Mouse (Mus musculus) kidney, adult 11 months (tissue): ENCODE measurements at regions not wholly inside any gene's neighbourhood (a gene's known extent, or its start where the extent isn't known, plus 50 kb on each side); places are given as distances from the start of the nearest gene placed in this dataset.

ENCODE experiments used
- DNase-seq: peaks from one replicate; pipeline ENCODE4 v3.0.0; 2022

DNA sequence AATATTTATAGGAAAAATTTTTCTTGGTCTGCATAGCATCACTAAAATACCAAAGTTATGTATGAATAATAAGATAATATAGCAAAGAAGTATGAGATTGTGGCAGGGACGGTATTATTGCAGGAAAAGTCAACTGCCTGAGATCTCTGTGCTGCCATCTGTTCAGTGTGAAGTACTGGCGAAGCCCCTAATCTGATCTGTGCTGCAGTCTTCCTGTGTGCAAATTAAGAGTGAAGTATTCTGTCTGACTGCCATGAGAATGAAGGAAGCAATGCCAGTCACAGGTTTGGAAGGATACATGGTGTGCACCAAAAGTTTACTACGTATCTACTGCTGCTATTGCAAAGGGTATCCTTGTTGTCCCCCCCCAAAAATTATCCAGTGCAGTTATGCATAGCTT lies 501.5 kb downstream of the Rab28 start:
- no peak for DNase-seq

DNA sequence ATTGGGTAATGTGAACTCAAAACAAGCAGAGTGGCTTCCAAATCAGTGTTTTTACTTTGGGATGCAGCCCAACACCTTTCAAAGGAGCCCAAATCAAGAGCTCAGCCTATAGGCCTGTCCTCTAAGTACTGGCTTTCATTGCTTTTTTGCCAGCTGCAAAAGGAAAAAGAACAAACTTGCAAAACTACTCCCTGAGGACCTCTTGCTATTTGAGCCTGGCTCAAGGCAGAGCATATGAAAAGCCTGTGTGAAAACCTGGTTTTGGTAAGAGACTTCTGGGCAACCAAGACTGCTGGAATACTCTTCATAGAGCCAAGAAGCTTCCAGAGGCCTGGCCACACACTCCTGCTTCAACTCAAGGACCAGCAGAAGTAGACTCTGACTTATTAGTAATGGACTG lies 503.5 kb downstream of the Rab28 start:
- no peak for DNase-seq

DNA sequence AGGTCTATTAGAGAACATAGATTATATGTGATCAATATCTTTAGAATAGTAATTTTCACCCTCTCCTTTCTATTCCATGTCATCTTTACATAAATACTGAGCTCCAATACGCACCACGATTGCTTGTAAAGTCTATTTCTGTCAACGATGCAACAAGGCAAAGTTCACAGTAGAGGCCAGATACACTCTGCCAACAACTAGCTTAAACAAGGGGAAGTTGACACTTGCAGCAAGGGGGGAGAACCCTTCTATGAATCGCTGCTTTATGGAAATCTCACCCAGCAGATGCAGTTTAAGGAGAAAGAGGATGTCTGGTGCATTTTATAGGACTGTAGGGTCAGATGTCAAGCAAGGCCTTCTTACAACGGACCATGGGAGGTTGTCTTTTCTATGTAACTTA lies 520.8 kb downstream of the Rab28 start:
- DNase-seq, result no peak

DNA sequence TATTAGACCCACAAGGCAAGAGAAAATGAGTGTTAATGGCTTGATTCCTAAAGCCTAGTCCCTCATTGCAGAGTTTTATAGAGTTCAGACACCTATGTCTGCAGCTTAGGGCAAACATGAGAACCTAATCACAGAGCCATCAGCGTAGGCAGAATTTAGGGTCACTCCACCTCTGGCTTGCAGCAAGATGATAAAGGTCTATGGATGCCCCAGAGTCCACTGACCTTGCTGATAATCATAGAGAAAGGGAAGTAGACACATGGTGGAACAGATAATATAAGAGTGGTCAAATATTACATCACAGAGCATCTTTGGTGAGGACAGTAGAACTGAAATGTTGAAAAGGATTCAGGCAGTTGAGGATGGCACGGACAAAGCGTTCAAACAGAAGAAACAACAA lies 530.7 kb downstream of the Rab28 start:
- no peak for DNase-seq

DNA sequence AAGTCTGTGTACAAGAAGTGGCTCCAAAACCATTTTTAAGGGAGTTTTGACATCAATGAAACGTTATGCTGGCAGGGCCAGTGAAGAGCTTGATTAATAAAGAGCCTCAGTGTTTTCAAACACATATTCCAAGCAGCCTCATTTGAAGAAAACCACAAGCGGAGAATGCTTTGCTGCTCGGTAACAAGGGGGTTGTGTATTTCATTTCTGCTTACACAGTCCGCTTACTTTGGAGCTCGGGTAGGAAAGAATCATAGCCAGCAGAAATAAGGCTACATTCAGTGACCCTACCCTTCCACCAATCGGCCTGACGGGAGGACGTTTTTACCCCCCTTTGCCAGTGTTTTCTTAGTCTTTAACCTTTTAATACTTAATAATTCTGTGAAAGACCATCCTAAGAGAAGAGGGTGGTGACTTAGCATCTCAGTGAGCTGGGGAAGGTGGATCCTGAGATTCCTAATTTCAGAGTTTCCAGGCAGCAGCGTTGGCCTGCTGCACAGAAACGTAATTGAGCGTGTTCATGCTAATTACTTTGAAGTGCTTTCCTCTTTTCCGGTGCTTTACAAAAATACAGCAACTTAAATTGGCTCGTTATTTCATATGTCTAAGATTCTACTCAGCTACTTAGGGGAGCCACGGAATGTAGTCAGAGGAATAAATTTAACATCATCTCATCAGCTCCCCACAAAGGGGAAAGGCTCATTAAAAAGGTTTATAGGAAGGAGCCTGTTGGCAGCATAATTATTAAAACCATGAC lies 541.9 kb downstream of the Rab28 start:
- DNase-seq, result no peak

DNA sequence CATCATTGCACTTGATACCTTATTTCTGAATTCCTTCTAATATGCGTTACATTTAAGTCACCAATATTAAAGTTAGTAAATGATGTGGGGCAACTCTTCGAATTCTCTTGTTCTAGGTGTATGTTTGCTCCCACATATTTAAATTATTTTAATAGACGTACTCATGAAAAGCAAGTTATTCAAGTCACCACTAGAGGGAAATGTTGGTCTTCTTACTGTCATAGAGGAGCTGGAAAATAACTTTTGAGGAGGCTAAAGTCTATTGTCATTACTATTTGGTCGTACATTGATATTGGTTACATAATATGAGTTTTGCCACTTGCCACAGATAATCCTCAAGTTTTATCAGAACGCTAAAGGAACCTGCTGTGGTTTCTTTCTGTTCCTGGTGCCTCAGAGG lies 582.9 kb downstream of the Rab28 start:
- no peak for DNase-seq

DNA sequence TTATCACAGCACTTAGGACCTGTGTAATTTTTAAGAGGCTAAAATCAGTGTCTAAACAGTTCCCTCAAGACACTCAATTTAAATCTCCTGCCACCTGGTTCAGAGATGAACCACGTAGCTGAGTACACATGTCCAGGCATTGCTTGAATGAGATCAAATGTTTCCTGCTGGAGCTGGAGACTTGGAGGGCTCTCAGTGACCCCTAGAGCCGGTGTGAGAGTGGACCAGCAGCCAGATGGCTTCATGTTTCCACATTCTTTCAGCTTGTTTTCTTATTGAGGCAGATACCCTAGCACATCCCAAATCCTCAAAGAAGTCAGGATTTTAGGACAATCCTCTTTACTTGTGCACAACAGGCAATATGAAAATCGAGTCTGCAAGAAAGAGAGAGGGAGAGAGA lies 590.3 kb downstream of the Rab28 start:
- no peak for DNase-seq

DNA sequence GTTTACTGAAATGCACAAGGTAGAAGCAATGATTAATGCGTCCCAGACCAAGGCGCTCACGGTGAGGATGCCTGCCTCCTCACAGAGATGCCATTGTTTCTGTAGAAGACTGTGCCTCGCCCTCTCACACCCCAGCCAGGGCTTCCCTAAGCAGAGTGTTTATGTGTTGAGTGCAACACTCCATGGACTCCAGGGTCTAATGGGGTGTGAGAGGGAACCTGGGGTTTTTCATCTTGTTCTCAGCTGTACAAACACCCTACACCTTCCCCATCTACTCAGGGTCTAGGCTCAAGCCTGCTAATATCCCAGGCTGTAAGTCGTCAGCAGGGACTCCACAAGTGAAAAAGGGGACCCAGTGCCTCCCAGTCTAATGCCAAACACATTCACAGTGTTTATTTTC lies 620.2 kb downstream of the Rab28 start:
- DNase-seq, result no peak

DNA sequence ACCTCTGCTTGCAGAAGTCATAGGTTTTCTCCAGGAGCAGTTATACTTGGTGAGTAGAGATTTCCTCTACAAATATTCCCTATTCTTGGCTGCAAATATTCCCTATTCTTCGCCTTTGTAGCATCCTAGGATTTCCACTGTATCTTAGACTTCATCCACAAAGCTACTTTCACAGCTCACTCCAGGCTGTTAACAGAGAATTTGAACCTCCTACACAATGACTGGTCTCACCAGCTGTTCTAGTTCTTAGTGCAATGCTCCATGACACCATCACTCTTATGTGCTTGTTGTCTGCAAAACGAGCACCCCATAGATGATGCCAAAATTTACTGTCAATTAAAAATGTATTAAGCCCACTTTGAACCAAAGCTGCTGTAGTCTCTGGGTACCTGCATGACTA lies 631.5 kb downstream of the Rab28 start:
- DNase-seq, result no peak

DNA sequence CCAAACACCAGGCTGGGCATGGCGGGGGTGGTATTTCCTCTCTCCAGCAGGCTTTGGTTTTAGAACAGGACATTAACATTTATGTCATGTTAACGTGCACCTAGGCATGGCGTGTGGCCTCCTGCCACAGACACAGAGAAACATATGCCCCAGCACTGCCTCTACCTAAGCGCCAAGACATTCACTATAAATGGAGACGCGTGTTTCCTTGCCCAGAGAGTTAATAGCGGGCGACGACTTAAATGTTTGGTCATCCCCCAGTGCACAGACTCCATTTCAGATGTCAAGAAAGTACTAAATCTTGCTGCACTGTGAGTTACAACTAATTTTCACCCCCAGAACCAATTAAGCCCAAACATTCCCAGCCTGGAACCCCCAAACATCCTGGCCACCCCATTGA lies 646.3 kb downstream of the Rab28 start:
- no peak for DNase-seq

DNA sequence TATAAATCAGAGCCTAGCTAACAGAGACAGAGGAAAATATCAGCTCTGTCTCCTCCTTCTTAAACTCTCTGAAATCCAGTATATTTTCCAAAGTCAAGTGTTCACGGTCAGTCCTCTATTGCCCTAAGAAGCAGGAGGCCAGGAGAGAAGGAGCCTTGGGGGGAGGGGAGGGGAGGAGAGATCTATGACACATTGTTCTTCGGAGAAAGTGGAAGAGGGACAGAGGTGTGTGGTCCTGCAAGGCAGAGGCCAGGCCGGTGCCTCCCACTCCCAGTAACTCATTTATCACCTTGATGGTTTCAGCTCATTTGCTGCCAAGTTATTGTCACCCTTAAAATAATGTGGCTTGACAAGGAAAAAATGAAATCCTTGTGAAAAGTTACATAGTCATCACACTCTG lies 646.7 kb downstream of the Rab28 start:
- no peak for DNase-seq

DNA sequence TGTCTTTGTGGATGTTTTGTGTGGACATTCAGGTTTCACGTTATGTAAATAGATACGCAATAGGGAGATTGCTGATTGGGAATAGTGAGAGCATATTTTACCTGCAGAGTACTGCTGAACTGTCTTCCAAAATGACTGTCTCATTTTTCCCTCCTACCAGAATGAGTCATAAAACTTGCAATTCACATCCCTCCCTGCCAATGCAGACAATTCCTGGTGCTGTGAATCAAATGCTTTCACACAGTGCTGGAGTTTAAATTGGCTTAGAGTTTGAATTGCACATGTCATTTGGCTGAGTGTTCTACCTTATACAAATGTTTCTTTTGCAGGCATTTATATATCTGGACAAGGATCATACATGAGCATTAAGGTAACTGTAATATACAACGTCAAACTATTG lies 649.9 kb downstream of the Rab28 start:
- DNase-seq, result no peak

DNA sequence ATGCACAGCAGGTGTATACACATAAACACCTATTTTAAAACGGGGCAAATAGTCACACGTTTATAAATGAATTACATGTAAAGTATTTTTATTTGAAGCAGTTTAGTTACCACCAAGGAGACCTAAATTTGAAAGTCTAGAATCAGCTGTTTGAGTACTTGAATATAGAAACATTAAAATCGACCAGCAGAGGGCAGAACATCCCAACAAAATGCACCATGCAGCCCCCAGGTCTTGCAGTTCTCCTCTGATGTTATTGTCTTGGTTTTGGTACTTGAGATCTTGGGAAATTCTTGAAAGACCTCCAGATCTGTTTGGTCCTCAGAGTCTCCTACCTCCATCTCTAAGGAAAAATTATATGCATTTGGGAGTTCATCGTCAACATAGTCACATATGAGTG lies 656.0 kb downstream of the Rab28 start:
- no peak for DNase-seq

DNA sequence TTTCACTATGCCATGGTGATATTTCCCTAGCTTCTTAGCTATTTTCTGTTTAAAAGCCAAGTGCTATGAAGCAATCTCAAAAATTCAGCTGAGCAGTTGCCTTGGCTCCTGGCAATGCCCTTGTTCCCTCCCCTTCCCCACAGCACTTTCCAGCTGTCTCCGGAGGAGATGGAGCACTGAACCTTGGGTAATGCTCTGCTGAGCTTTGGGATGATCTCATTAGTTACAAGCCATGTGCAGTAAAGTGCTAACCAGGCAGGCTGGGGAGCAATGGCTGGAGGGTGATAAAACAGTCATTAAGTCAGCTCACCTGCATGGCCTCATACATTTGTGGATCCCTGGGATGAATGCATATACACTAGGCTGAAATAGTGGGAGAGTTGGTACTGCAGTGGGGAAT lies 659.4 kb downstream of the Rab28 start:
- no peak for DNase-seq

DNA sequence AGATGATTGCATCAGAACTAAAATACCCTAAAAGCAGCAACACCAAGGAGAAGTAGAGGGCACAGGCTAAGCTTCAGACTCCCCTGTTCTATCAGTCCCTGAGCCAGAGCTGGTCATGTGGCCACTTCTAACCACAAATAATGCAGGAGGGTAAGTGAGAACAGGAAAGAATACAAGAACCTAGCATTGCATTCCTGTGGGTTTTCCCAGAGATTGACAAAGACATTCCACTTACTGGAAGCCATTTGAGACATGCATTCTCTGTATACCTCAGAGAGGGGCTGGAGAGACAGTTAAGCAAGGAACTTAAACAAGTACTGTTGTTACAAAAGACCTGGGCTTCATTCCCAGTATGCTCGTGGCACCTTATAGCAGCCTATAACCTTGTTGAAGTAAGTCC lies 662.7 kb downstream of the Rab28 start:
- no peak for DNase-seq

DNA sequence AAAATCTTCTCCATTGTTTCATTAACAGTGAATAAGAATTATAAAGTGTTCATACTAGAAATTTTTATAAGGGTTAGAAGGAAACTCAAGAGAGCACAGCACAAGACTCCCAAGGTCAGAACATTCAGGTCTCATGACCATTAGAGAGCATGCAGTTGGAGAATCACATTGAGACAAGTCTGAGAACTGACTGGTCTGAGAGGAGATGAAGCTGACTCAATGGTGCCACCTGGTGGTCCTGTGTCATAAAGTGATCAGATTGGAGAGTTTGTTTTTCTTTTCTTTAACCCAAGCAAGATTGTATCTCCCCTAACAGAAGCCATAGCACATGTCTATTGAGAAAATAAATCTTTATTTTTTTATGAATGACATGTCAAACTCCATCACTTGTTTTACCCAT lies 663.5 kb downstream of the Rab28 start:
- peak; percentile 5 for DNase-seq

DNA sequence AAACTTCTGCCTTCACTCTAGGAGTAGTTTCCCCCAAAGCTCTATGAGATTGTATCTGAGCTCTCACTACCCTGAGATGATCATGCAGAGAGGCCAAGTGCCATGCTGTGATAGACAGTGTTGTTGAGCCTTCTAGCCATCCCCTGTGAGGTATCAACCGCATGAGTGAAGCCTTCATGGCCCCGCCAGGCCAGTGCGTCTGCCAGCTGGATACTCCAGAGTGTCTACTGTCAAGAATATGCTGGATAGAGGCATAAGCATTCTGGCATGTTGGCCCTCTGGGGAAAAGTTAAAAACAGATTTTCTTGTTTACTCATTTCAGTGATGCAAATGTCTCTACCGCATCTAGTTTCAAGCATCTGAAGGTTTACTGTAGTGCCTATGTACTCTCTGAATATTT lies 669.2 kb downstream of the Rab28 start:
- no peak for DNase-seq

DNA sequence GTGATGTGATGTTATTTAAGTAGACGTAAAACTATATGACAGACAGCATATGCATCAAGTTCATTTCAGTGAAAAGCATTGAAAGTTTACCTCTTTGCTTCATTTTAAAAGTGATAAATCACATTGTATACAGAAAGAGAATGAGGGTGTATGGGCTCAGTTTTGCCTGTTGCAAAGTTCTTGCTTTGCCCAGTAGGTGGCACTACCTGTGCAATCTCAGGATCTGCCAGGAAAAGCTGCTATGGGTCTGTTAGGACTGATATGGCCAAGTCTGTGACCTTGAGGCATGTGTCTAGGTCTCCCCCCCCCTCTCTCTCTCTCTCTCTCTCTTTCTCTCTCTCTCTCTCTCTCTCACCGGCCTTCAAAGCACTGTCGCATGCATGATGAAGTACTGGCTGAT lies 701.3 kb downstream of the Rab28 start:
- DNase-seq, result peak; percentile 2

DNA sequence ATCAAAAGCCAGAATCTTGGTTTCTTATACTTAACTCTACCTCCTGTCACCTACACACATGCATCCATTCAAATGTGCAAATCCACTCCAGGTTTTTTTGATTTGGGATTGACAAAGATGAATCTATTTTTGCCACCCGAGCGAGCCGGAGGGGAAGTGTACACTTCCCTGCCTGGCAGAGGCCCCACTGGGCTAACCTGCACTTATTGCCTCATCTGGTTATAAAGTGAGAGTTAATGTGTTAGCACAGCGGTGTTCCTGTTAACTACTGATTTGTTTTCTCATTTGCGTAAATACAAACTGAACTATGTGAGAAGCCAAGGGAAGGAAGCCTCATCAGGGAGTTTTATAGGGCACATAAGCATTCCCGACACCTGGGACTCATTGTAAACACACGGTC lies 721.4 kb downstream of the Rab28 start:
- DNase-seq, result no peak

DNA sequence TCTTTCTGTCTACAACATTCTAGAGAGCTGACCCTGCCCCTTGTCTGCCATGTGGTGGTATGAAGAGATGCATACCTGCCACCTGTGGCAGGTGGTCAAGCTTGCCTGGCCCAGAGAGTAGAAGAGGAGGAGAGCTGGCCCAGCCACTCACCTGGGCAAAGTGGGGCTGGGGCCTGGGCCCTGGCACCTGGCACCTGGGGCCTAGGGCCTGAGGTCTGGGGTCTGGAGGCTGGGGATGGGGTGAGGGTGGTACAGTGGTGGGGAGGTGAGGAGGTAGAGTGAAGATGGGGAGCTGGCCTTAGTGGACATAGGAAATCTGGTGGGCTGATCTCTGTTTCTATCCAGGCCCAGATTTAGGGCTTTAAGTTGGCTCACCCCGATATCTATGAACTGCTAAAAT lies 733.1 kb downstream of the Rab28 start:
- no peak for DNase-seq

DNA sequence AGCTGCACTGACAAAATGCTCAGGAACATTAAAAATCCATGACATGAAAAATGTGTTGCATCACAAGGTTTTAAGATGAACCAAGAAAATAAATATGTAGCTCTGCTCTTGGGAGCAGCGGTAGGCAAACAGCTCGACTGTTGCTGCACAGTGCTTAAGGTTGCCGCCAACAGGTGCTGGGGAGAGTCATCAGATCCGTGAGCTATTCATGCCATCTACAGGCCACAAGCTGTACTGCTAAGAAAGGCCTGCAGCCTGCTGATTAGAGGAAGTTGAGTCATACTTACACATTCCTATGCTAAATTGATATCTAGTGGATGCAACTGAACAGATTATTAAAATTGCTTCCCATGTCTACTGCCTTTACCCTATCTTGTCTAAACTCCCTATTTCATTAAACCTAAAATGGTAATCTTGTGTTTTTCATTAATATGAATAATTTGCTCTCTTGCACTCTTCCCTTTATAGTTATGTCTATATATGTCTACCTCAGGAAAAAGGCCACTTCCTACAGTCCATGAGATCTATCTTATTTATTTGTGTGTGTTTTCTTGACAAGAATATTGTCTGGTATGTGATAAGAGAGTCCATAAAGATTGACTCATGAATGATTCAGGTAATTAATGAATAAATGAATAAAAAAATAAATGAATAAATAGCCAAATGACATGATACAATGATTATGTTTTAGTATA lies 754.9 kb downstream of the Rab28 start:
- peak; percentile 14 for DNase-seq

DNA sequence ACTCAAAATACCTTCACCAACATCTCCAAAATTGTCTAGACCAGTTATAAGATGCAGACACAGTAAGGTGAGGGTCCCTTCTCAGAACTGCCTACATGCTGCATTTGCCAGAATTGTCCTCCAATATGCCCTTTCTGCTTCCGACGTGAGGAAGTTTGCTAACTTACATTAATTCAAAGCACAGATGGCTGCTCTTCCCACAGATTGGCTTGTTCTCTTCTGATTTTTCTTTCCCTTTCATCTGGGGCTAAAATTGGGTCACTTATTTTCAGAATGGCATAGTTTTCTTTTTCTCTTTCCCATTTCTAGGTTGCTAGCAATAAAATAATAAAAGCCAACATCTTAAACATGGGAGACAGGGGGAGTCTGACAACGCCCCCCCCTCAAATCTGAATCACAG lies 778.8 kb downstream of the Rab28 start:
- DNase-seq, result no peak

DNA sequence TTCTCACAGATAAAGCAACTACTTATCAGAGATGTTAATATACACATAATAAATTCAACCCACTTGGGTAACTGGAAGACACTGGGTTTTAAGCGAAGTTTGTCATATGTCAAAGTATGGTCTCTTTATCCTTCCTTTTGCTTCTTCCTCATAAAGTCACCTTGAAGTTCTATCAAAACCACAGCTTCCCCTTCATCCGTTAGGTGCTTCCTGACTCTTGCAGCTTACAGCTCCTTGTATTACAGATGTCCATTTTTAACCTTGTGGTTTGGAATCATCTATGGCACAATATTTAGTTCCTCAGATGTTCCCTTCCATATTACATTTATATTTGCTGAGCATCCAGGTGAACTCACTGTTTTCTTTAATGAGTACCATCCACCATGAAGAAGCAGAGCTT lies 787.0 kb downstream of the Rab28 start:
- DNase-seq, result no peak

DNA sequence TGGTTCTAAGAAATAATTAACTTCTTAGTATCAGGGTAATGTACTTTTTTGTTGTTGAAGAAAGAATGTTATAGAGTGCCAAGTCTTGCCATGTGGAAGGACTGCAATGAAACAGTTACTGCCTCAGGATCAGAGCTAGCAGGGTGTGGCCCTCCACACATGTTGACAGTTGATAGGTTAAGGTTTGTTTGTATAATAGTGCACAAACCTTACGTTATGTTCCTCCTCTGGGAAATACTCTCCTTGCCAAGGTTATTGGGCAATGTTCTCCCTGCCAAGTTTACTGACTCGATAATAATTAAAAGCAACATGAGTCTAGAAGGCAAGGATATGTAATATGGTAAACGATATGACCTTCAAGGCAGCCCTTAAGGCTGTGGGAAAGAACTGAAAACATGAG lies 799.2 kb downstream of the Rab28 start:
- DNase-seq, result no peak

DNA sequence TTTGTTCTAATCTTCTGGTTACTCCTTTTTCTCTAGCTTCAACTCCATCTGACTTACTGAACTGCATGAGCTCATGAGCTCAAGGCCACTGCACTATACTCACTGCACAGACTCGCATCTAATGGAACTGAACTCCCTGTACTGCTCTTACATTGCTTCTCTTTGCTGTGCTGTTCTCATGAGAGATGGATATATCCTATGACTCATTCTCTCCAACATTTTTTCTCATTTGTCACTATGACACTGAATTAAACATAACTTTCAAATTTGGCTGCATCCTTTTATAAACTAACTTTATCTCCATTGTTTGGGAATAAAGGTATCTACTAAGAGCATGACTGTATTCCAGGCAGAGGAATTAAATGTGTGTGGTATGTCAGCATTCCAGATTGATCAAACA lies 806.2 kb downstream of the Rab28 start:
- DNase-seq, result no peak
